Mouse (Mus musculus): ENCODE results near the gene Aldh1a2. TPM values are rescaled to one million over a fixed set of nuclear protein-coding genes. Genes with fewer than 3 reads are reported as not detected.

Gene Aldh1a2
- polyA plus RNA-seq, 1 experiment from 2014 or later = 31.8 TPM

DNA sequence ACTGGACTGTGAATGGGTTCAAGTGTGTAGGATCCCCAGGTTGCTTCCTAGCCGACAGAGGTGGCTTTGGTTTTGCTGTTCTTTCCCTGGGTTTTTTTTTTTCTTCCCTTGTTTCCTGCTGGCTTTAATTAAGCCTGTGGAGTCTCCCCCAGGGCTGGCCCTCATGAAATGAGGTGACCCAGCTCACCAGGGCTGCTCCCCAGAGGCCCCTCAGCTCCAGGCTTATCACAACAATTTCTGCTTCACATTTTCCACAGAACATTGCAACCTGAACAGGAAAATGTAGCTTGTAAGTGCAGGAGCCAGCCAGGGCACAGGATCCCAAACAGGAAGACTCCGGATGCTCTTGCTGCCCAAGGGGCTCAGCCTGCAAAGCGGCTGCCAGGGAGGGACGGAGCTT is 110.7 kb downstream of the Aldh1a2 start:
- WGBS = 38% methylated on average over 4 of the region's 4 CpGs
- Histone ChIP-seq H3K27ac (replicated peaks) (peak overlapping the region; percentile 22; the same call in 1 of the 2 replicates), H3K4me3 (replicated peaks) (no peak overlapping the region), H3K4me2 (replicated peaks) (no peak overlapping the region), H3K36me3 (no peaks in the 10 kb centered on the region), H3K9ac (no peak overlapping the region), H3K27me3 (no peaks in the 10 kb centered on the region), H3K9me3 (replicated peaks) (no peaks in the 10 kb centered on the region), H3K4me1 (peaks cover 9% of the 10 kb centered on the region; the same call in 1 of the 2 replicates)
- no peak for ATAC-seq (ENCODE audit: insufficient number of reproducible peaks, low FRiP score, low TSS enrichment, low read depth)

DNA sequence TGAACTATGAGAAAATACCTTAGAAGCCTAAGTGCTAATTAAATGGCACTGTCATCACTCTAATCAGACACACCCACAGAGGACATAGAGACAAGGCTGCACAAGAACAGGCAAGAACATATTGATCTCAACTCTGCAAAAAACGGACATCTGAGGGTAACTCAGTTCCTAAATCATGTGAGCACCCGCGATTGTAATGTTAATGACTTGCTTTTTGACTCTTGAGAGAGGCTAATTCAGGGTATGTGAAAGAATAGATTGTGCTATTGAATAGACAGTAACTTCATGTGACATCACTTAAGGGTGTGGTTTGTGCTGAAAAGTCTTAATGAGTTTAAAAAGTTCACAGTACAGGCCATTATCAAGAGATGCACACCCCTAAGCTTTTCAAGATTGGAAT is 116.1 kb downstream of the Aldh1a2 start:
- H3K4me3 ChIP-seq (replicated peaks) = no peak overlapping the region
- H3K9me3 ChIP-seq (replicated peaks) = no peaks in the 10 kb centered on the region
- H3K9ac ChIP-seq = no peak overlapping the region
- H3K36me3 ChIP-seq = no peaks in the 10 kb centered on the region
- no peak overlapping the region for H3K27ac ChIP-seq (replicated peaks)
- no peaks in the 10 kb centered on the region for H3K4me1 ChIP-seq
- WGBS = 69% methylated on average over 3 of the region's 3 CpGs
- H3K27me3 ChIP-seq = no peaks in the 10 kb centered on the region
- ATAC-seq (ENCODE audit: insufficient number of reproducible peaks, low FRiP score, low TSS enrichment, low read depth) = no peak
- H3K4me2 ChIP-seq (replicated peaks) = no peak overlapping the region

DNA sequence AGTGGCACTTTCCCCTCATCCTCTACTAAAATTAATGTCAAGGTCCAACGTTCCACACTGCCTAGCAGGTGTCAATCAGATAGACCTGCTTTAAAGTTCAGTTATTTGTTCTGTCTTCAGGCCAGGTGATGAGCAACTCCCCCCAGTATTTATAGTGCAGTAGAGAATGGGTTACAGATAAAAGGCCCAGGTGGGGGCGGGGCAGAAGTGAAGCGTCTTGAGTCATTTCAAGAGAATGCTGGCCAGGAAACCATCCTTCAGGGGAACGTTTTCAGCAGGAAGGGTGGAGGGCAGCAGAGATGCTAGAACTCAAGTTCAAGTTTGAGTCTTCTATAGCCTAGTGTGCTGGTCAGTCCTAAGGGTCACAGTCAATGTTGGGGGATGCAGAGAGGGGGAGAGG is 121.1 kb downstream of the Aldh1a2 start:
- 42% methylated on average over 4 of the region's 4 CpGs for WGBS
- H3K27ac ChIP-seq (replicated peaks) = no peak overlapping the region
- H3K4me2 ChIP-seq (replicated peaks) = no peak overlapping the region
- no peaks in the 10 kb centered on the region for H3K27me3 ChIP-seq
- H3K4me3 ChIP-seq (replicated peaks) = no peak overlapping the region
- no peak overlapping the region for H3K9ac ChIP-seq
- H3K4me1 ChIP-seq = no peaks in the 10 kb centered on the region
- ATAC-seq (ENCODE audit: insufficient number of reproducible peaks, low FRiP score, low TSS enrichment, low read depth) = no peak
- no peaks in the 10 kb centered on the region for H3K9me3 ChIP-seq (replicated peaks)
- no peaks in the 10 kb centered on the region for H3K36me3 ChIP-seq

DNA sequence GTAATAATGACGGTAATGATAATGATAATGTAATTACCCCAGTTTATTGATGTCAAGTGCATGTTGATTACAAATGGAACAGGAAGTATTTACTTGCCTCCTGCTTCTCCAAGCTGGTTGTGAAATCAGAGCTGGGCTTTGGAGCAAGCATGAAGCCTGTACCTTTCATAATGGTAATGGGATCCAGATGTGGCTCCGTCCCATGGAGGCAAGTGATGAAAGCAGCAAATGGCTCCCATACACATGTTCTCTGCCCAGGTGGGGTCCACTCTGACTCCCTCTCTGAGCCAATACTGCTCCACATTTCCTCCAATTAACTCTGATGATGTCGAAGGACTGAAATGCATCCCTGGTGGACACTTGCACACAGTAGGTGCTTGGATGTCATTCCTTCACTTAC is 121.8 kb downstream of the Aldh1a2 start:
- no peak for ATAC-seq (ENCODE audit: insufficient number of reproducible peaks, low FRiP score, low TSS enrichment, low read depth)
- no peaks in the 10 kb centered on the region for H3K9me3 ChIP-seq (replicated peaks)
- H3K4me1 ChIP-seq = no peaks in the 10 kb centered on the region
- no peak overlapping the region for H3K4me2 ChIP-seq (replicated peaks)
- 34% methylated on average over 3 of the region's 3 CpGs for WGBS
- no peaks in the 10 kb centered on the region for H3K27me3 ChIP-seq
- H3K9ac ChIP-seq = no peak overlapping the region
- no peak overlapping the region for H3K27ac ChIP-seq (replicated peaks)
- H3K4me3 ChIP-seq (replicated peaks) = no peak overlapping the region
- no peaks in the 10 kb centered on the region for H3K36me3 ChIP-seq

DNA sequence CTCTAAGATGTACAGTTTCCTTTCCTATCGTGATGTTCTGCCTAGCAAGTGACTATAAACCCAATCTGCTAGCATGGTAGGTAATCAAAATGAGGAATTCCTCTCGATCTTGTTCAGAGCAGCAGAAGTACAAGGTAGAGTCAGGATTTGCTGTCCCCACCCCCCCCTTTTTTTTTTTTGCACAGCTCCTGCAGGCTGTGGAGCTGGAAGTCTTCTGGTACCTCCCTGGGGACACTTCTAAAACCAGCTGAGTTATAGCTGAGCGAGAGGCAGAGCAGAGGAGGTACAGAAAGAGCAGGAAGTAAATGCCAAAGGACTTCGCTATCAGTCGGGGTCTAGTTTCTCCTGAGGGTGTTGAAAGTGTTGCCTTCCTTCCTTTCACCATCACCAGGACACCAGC is 124.5 kb downstream of the Aldh1a2 start:
- Histone ChIP-seq H3K36me3 (no peaks in the 10 kb centered on the region), H3K4me3 (replicated peaks) (no peak overlapping the region), H3K9ac (no peak overlapping the region), H3K27ac (replicated peaks) (no peak overlapping the region), H3K4me2 (replicated peaks) (no peak overlapping the region), H3K27me3 (no peaks in the 10 kb centered on the region), H3K4me1 (no peaks in the 10 kb centered on the region), H3K9me3 (replicated peaks) (no peaks in the 10 kb centered on the region)
- no peak for ATAC-seq (ENCODE audit: insufficient number of reproducible peaks, low FRiP score, low TSS enrichment, low read depth)
- WGBS = 57% methylated on average over 5 of the region's 5 CpGs

Other genes starting within 250 kb of the Aldh1a2 start
- 1.3 and 1.5 TPM in 2 replicates for gene Aqp9, start 47.1 kb upstream of the Aldh1a2 start, polyA plus RNA-seq (2015; fragmentation: Nextera tagmentation; extraction: Ambion mirVana)